Mouse (Mus musculus) heart, postnatal 0 days (tissue): ENCODE data around the gene Chac2.

Source experiments
- CTCF ChIP-seq: IDR thresholded peaks from 2 replicates; pipeline ENCODE4 v1.5.1; 2016; ENCODE audit warnings: antibody characterized with exemption, control low read depth, low read depth
- EP300 ChIP-seq: IDR thresholded peaks from 2 replicates; pipeline ENCODE4 v1.6.1; 2016; ENCODE audit warnings: antibody characterized with exemption, low read depth

GRCm38 (mm10) chr11:30996670-30997069 lies 10.5 kb upstream of the Chac2 start:
- TF ChIP-seq EP300 (no peak), CTCF (no peak)
